Mouse (Mus musculus) CH12.LX (cell line): ENCODE measurements around the gene Snapc1. TPM values are rescaled to one million over a fixed set of nuclear protein-coding genes. Genes with fewer than 3 reads are reported as not detected.

Experiments
- DNase-seq: peaks from one replicate; pipeline ENCODE4 v3.0.0-alpha.2; 2013; ENCODE audit errors: extremely low read depth
- H3K27ac ChIP-seq: 2 replicates; pipeline ENCODE4 v1.5.1; 2012; ENCODE audit warnings: low read depth, mild to moderate bottlenecking, control low read depth, moderate library complexity; ENCODE audit not compliant: insufficient read depth
- H3K27me3 ChIP-seq: replicated peaks from 2 replicates; pipeline ENCODE3; 2012; ENCODE audit warnings: inconsistent platforms
- H3K36me3 ChIP-seq, 2 experiments: replicated peaks in 1 of 2; 2 replicates each; pipeline versions ENCODE3 to v1.6.1; 2012; ENCODE audit warnings: inconsistent platforms in 1 of 2, low read length in 1 of 2, mild to moderate bottlenecking in 1 of 2, mixed read lengths in 1 of 2, moderate library complexity in 1 of 2; ENCODE audit not compliant: control insufficient read depth in 1 of 2, insufficient read depth in 1 of 2
- H3K4me1 ChIP-seq, 2 experiments: 2 replicates each; pipeline ENCODE4 v1.6.1; 2012; ENCODE audit warnings: inconsistent platforms in 1 of 2, moderate library complexity in 1 of 2; ENCODE audit not compliant: insufficient read depth in 2 of 2, control insufficient read depth in 1 of 2
- H3K4me2 ChIP-seq: 2 replicates; pipeline ENCODE4 v1.6.1; 2012; ENCODE audit warnings: low read depth, mild to moderate bottlenecking, control low read depth; ENCODE audit not compliant: poor library complexity, insufficient read depth, severe bottlenecking
- H3K4me3 ChIP-seq, 3 experiments: fragments of 150-350 bp in 1 of 3; sonication (generic) in 1 of 3; replicated peaks in 1 of 3; 2 replicates each; pipeline versions ENCODE3 to v1.5.1; 2011 to 2012; ENCODE audit warnings: low read depth in 2 of 3, low read length in 2 of 3, mild to moderate bottlenecking in 2 of 3, moderate library complexity in 2 of 3, control low read depth in 1 of 3, improper control_type of control experiment in 1 of 3, inconsistent platforms in 1 of 3, mixed read lengths in 1 of 3; ENCODE audit not compliant: poor library complexity in 1 of 3
- H3K79me2 ChIP-seq: replicated peaks from 2 replicates; pipeline ENCODE4 v1.6.1; 2012; ENCODE audit warnings: mild to moderate bottlenecking, moderate library complexity; ENCODE audit not compliant: control insufficient read depth, poor library complexity, insufficient read depth, severe bottlenecking; ENCODE audit errors: extremely low read depth
- H3K9ac ChIP-seq: 2 replicates; pipeline ENCODE4 v1.6.1; 2012; ENCODE audit warnings: low read depth, mild to moderate bottlenecking, control low read depth, moderate library complexity; ENCODE audit not compliant: insufficient read depth
- H3K9me3 ChIP-seq: replicated peaks from 2 replicates; pipeline ENCODE3; 2012; ENCODE audit warnings: low read length, inconsistent platforms, mixed read lengths
- BHLHE40 ChIP-seq: IDR thresholded peaks from 2 replicates; pipeline ENCODE4 v1.6.1; 2011; ENCODE audit warnings: mild to moderate bottlenecking, low read depth, low read length, improper control_type of control experiment
- CHD1 ChIP-seq: IDR thresholded peaks from 2 replicates; pipeline ENCODE4 v1.6.1; 2012; ENCODE audit warnings: low read depth, low read length, improper control_type of control experiment, inconsistent platforms
- CHD2 ChIP-seq: IDR thresholded peaks from 2 replicates; pipeline ENCODE4 v1.6.1; 2011; ENCODE audit warnings: low read length, improper control_type of control experiment
- ETS1 ChIP-seq: conservative IDR thresholded peaks from 2 replicates; pipeline ENCODE4 v1.6.1; 2012; ENCODE audit warnings: low read depth, mild to moderate bottlenecking, inconsistent platforms, low read length, improper control_type of control experiment, moderate library complexity
- GABPA ChIP-seq: IDR thresholded peaks from 2 replicates; pipeline ENCODE4 v1.6.1; 2012; ENCODE audit warnings: low read depth, low read length, improper control_type of control experiment, inconsistent platforms; ENCODE audit not compliant: insufficient replicate concordance
- JUN ChIP-seq: IDR thresholded peaks from 2 replicates; pipeline ENCODE4 v1.6.1; 2011; ENCODE audit warnings: low read depth, mild to moderate bottlenecking, low read length, improper control_type of control experiment, moderate library complexity; ENCODE audit not compliant: insufficient read depth
- KAT2A ChIP-seq: IDR thresholded peaks from 2 replicates; pipeline ENCODE4 v1.6.1; 2012; ENCODE audit warnings: low read length, improper control_type of control experiment, inconsistent platforms; ENCODE audit not compliant: insufficient replicate concordance
- MAX ChIP-seq: IDR thresholded peaks from 2 replicates; pipeline ENCODE4 v1.6.1; 2011; ENCODE audit warnings: low read length, improper control_type of control experiment
- POLR2A ChIP-seq: IDR thresholded peaks from 2 replicates; pipeline ENCODE4 v1.6.1; 2011; ENCODE audit warnings: low read depth, mild to moderate bottlenecking, improper control_type of control experiment, low read length
- POLR2AphosphoS2 ChIP-seq: IDR thresholded peaks from 2 replicates; pipeline ENCODE4 v1.6.1; 2011; ENCODE audit warnings: low read depth, low read length, improper control_type of control experiment
- RAD21 ChIP-seq: IDR thresholded peaks from 2 replicates; pipeline ENCODE4 v1.6.1; 2011; ENCODE audit warnings: low read depth, mild to moderate bottlenecking, low read length, improper control_type of control experiment, moderate library complexity
- SIN3A ChIP-seq: IDR thresholded peaks from 2 replicates; pipeline ENCODE4 v1.6.1; 2012; ENCODE audit warnings: low read length, improper control_type of control experiment, inconsistent platforms
- ZKSCAN1 ChIP-seq: IDR thresholded peaks from 2 replicates; pipeline ENCODE4 v1.6.1; 2012; ENCODE audit warnings: low read depth, inconsistent platforms, low read length, improper control_type of control experiment, borderline replicate concordance
- ZMIZ1 ChIP-seq: IDR thresholded peaks from 2 replicates; pipeline ENCODE4 v1.6.1; 2012; ENCODE audit warnings: low read depth, mild to moderate bottlenecking, inconsistent platforms, low read length, improper control_type of control experiment
- dilution Hi-C: fragments of 300-500 bp; cut with MboI; formaldehyde crosslinking; loops from 2 replicates; pipeline ENCODE4 v1.14.3; 2020; ENCODE audit warnings: low sequenced_read_pairs; ENCODE audit not compliant: extremely low pct_unique_long_range_greater_than_20kb, extremely low pct_ligation_motif_present
- in situ Hi-C: fragments of 300-500 bp; cut with MboI; formaldehyde crosslinking; loops from 3 replicates; pipeline ENCODE4 v1.14.3; 2019; ENCODE audit warnings: low sequenced_read_pairs, low pct_ligation_motif_present, low pct_unique_long_range_greater_than_20kb, mixed read lengths
- polyA plus RNA-seq: library from polyadenylated mRNA; unstranded; fragments of >175 nt; gene quantifications from 2 replicates; pipeline ENCODE4 v1.2.1, GENCODE M21; 2012; ENCODE audit warnings: low read depth; ENCODE audit not compliant: insufficient read length
- total RNA-seq, 2 experiments: library from RNA; depleted of rRNA; stranded (reverse); fragments of 300-350 nt in 1 of 2; fragments of >200 nt in 1 of 2; gene quantifications; 2 replicates each; pipeline ENCODE4 v1.2.3; 2012 to 2014

The Snapc1 gene
- total and polyA plus RNA-seq, 3 experiments = 7.7 to 24.0 (median 9.7) TPM

DNA sequence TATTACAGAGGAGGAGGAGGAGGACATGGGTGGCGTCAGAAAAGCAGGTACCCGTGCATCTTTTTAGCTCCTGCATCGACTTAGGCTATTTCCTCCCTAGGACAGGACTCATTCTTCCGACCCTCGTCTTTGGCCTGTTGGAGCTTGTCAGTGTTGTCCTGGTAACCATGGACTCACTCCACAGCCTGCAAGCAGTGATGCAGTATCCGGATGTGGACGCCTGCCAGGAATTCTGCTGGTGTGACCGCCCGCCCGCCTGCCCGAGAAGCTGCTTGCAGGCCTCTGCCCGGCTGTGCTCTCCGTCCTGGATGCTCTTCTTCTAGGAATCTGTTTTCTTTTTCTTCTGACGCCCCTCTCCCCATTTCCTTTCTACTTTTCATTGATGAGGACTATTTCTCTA is 18.3 kb downstream of the Snapc1 start:
- Histone ChIP-seq H3K27ac (no peak overlapping the region), H3K4me2 (no peak overlapping the region), H3K36me3 (peaks cover 37 to 82% of the 10 kb centered on the region in 2 experiments), H3K9ac (no peak overlapping the region), H3K9me3 (no peaks in the 10 kb centered on the region), H3K4me3 (no peak overlapping the region), H3K79me2 (no peaks in the 10 kb centered on the region), H3K4me1 (peaks cover 0 to 22% of the 10 kb centered on the region in 2 experiments; a peak in 3 of 4 replicates), H3K27me3 (no peaks in the 10 kb centered on the region)
- dilution Hi-C loops = no loop called here
- no peak for TF ChIP-seq SIN3A
- TF ChIP-seq CHD1 = no peak
- no peak for TF ChIP-seq KAT2A
- in situ Hi-C loops = no loop called here
- no peak for DNase-seq

DNA sequence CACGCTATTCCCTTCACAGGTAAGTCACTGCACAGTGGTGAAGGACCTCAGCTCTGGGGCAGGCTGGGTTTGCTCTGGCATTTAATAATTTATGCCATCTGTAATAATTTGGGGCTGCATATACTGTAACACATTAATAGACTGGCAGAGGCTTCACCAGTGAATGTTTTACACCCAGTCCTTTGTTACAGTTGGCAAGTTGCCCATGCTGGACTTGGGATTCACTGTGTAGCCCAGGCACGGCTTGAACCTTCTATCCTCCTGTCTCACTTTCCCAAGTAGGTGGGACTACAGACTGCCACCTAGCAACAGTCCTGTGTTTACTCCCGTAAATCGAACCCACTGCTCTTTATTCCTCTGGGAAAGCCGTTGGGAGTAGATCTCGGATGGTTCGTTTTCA is 22.0 kb downstream of the Snapc1 start:
- in situ Hi-C loops = no loop called here
- Histone ChIP-seq H3K27me3 (no peaks in the 10 kb centered on the region), H3K36me3 (peaks cover 21 to 57% of the 10 kb centered on the region in 2 experiments)

DNA sequence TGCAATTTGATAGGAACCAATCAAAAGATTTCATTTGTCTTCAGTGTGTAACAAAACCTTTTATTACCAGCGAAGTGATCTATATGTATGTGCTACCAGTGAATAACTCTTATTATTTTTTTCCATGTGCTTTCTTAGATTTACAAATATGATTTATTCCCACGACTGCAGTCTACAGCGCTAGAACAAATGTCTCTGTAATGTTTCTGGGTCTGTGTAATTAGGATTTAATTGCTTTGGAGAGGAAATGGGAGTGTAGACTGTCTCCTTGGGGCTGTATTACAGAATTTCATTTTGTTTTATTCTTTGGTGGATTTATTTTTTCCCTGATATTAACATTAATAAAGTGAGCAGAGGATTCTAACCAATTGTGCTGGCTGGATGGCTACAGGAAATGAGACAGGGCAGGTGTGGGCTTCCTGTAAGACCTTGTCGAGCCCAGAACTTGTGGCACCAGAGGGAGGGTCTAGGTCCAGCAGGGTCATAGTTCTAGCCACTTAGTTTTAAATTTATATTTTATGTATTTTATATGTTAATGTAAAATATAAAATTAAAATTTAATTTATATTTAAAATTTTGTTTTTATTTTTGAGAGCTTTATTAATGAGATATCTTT is 24.2 kb downstream of the Snapc1 start:
- no peak overlapping the region for H3K27ac ChIP-seq
- H3K9ac ChIP-seq = no peak overlapping the region
- in situ Hi-C loops (no loop called here), dilution Hi-C loops (no loop called here)
- peaks cover 11 to 39% of the 10 kb centered on the region in 2 experiments for H3K36me3 ChIP-seq
- no peak for DNase-seq
- H3K79me2 ChIP-seq = no peaks in the 10 kb centered on the region
- H3K9me3 ChIP-seq = no peaks in the 10 kb centered on the region
- H3K4me3 ChIP-seq = no peak overlapping the region
- TF ChIP-seq ZMIZ1 (no peak), JUN (no peak), POLR2AphosphoS2 (no peak), GABPA (no peak), CHD2 (no peak), MAX (no peak), ETS1 (no peak), RAD21 (no peak)
- H3K4me2 ChIP-seq = no peak overlapping the region
- H3K27me3 ChIP-seq = no peaks in the 10 kb centered on the region
- H3K4me1 ChIP-seq = peaks cover 0 to 6% of the 10 kb centered on the region in 2 experiments; a peak in 1 of 4 replicates

More for the DNA sequence above, 22.0 kb downstream of the Snapc1 start:
- no peaks in the 10 kb centered on the region for H3K9me3 ChIP-seq
- TF ChIP-seq ZKSCAN1 (no peak), MAX (no peak), BHLHE40 (no peak), CHD2 (no peak), POLR2A (no peak), ZMIZ1 (no peak)
- no peak overlapping the region for H3K4me2 ChIP-seq
- DNase-seq = no peak
- dilution Hi-C loops = no loop called here
- peaks cover 0 to 7% of the 10 kb centered on the region in 2 experiments; a peak in 2 of 4 replicates for H3K4me1 ChIP-seq
- no peak overlapping the region for H3K4me3 ChIP-seq
- H3K9ac ChIP-seq = no peak overlapping the region
- no peak overlapping the region for H3K27ac ChIP-seq
- H3K79me2 ChIP-seq = no peaks in the 10 kb centered on the region
